Mouse (Mus musculus): ENCODE measurements at regions not wholly inside any gene's neighbourhood (a gene's known extent, or its start where the extent isn't known, plus 50 kb on each side); places are given as distances from the start of the nearest gene placed in this dataset.

DNA sequence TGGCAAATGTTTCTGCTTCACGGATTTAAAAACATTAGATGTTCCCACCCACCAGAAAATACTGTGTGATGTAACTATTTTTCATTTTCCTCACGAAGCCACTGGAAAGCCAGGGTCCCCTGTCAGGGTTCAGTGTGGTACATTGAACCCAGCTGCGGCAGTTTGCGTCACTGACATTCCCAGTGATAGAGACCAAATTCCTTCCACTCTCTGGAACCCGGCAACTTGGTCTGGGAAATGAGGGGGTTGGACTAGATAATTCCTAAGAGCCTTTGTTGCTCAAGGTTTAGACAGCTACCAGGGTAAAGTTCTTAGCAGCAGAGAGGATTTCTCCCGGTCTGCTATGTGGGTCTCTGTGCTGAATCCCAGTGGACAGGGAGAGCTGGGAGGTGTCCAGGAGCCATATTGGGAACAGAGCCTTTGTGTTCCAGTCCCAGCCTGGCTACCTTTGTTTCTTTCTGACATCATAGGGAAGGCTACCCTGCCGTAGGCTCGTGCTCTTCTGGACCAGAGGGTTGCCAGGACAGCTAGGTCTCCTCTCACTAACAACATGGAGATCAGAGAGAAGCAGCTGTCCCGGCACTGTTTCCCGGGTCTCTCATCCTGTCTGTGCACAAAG, 164.5 kb downstream of the Sec61b start:
- whole genome bisulfite sequencing = 44% methylated on average over 10 of the region's 10 CpGs
- Histone ChIP-seq H3K4me2 (replicated peaks) (no peak overlapping the region), H3K9ac (replicated peaks) (no peak overlapping the region)

DNA sequence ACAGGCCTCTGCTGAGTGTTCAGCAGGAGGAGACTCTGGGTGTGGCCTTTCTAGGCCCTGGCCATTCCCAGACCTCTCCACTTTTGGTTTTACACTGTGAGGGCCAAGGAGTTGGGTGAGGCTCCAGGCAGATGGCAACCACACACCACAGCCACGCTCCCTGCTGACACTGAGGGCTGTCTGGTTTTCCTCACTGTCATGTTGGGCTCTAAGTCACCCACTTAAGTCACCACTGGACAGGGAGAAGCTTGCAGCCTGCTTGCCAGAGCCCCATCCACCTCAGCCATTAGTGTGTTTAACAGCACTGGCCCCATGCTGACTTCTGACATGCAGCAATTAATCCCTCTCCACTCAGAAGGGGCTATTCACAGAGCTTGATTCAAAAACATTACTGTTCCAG, 170.6 kb downstream of the Sec61b start:
- H3K9ac ChIP-seq (replicated peaks) = no peak overlapping the region
- WGBS = 73% methylated on average over 1 of the region's 1 CpGs
- no peak overlapping the region for H3K27ac ChIP-seq
- no peaks in the 10 kb centered on the region for H3K9me3 ChIP-seq
- no peaks in the 10 kb centered on the region for H3K36me3 ChIP-seq
- no peak for ATAC-seq
- no peaks in the 10 kb centered on the region for H3K4me1 ChIP-seq (replicated peaks)
- H3K27me3 ChIP-seq = no peaks in the 10 kb centered on the region
- no peak overlapping the region for H3K4me2 ChIP-seq (replicated peaks)
- H3K4me3 ChIP-seq (replicated peaks) = no peak overlapping the region

More for the DNA sequence above, 164.5 kb downstream of the Sec61b start:
- H3K9me3 ChIP-seq = no peaks in the 10 kb centered on the region
- peaks cover 11% of the 10 kb centered on the region for H3K4me1 ChIP-seq (replicated peaks)
- ATAC-seq = peak; percentile 56
- no peaks in the 10 kb centered on the region for H3K36me3 ChIP-seq
- no peaks in the 10 kb centered on the region for H3K27me3 ChIP-seq
- no peak overlapping the region for H3K4me3 ChIP-seq (replicated peaks)
- H3K27ac ChIP-seq = no peak overlapping the region

DNA sequence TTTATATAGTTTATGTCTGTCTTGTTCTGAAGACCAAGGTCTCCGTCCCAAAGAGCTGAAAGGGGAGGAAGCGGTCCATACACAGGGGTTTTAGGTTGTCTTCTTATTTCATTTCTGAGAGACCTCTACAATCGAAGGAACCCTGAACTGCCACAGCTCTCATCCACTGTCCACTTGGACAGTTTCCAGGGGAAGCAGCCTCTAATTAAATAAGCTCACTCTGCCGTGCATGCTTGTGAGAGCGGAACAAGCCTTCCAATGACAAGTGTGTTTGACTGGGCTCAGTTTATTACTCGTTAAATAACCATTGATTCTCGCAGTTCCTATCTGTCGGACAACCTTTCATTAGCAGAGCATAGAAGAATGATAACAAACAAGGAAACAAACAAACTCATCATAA, 174.2 kb downstream of the Sec61b start:
- no peaks in the 10 kb centered on the region for H3K27me3 ChIP-seq
- H3K9me3 ChIP-seq = no peaks in the 10 kb centered on the region
- H3K4me2 ChIP-seq (replicated peaks) = no peak overlapping the region
- ATAC-seq = no peak
- 73% methylated on average over 8 of the region's 8 CpGs for WGBS
- no peak overlapping the region for H3K27ac ChIP-seq
- H3K4me3 ChIP-seq (replicated peaks) = no peak overlapping the region
- no peak overlapping the region for H3K9ac ChIP-seq (replicated peaks)
- peaks cover 8% of the 10 kb centered on the region for H3K4me1 ChIP-seq (replicated peaks)
- no peaks in the 10 kb centered on the region for H3K36me3 ChIP-seq

DNA sequence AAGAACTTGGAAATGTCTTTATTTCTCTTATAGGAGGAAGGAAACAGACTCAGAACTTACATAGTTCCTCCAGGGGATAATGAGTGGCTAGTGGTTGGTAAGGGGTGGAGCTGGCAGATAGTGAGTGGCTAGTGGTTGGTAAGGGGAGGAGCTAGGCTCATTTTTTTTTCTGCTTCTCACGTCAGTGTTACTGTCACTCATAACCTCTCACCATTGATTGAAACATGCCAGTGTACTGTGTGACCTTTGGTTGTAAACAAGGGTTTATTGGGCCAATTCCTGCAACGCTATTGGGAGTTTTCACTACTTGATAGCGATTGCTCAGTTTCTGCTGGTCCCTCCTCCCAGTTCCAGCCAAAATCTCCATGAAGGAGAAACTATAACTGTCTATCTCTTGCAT, 175.5 kb downstream of the Sec61b start:
- H3K4me1 ChIP-seq (replicated peaks) = peaks cover 8% of the 10 kb centered on the region
- ATAC-seq = no peak
- H3K9ac ChIP-seq (replicated peaks) = no peak overlapping the region
- no peaks in the 10 kb centered on the region for H3K9me3 ChIP-seq
- no peak overlapping the region for H3K4me3 ChIP-seq (replicated peaks)
- no peak overlapping the region for H3K4me2 ChIP-seq (replicated peaks)
- 86% methylated on average over 3 of the region's 3 CpGs for WGBS
- no peak overlapping the region for H3K27ac ChIP-seq
- no peaks in the 10 kb centered on the region for H3K36me3 ChIP-seq
- H3K27me3 ChIP-seq = no peaks in the 10 kb centered on the region

DNA sequence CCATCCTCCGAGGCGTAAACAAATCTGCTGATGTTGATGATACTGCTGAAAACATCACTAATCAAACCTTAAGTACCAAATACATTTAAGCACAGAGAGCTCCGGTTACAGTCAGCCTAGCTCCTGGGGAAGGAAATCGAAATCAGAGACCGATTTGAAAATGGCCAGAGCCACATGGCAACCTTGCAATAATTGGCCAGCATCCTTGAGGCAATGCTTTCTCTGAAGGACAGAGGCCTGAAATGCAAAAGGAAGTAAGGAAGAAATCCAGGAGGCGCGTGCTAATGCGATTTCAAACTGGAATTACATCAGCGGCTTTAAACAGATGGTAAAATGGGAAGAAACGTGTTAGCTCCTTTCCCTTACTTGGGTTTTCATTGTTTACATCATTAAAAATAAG, 177.1 kb downstream of the Sec61b start:
- peaks cover 8% of the 10 kb centered on the region for H3K4me1 ChIP-seq (replicated peaks)
- H3K36me3 ChIP-seq = no peaks in the 10 kb centered on the region
- no peak overlapping the region for H3K27ac ChIP-seq
- 89% methylated on average over 10 of the region's 10 CpGs for WGBS
- no peak overlapping the region for H3K9ac ChIP-seq (replicated peaks)
- no peaks in the 10 kb centered on the region for H3K27me3 ChIP-seq
- no peaks in the 10 kb centered on the region for H3K9me3 ChIP-seq
- no peak overlapping the region for H3K4me3 ChIP-seq (replicated peaks)
- no peak for ATAC-seq
- H3K4me2 ChIP-seq (replicated peaks) = no peak overlapping the region

DNA sequence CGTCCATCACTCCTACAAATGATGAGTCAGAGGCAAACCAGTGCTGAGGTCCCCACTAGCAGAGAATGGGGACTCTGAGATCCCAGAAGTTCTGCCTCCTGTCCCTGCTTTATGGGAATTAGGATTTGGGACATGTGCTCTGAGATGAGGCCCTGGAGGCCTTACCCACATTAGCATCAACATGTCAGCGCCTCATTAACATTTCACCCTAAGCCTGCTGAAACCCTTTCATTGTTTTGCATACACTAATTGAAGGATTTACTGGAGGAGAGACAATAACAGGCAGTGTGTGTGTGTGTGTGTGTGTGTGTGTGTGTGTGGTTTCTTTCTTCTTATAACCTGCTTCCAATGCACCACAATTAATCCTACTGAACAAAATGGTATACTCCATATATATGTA, 178.7 kb downstream of the Sec61b start:
- H3K27ac ChIP-seq = no peak overlapping the region
- no peak overlapping the region for H3K9ac ChIP-seq (replicated peaks)
- WGBS = 47% methylated on average over 2 of the region's 2 CpGs
- peaks cover 8% of the 10 kb centered on the region for H3K4me1 ChIP-seq (replicated peaks)
- no peaks in the 10 kb centered on the region for H3K27me3 ChIP-seq
- no peaks in the 10 kb centered on the region for H3K9me3 ChIP-seq
- peak; percentile 82 for ATAC-seq
- H3K4me3 ChIP-seq (replicated peaks) = no peak overlapping the region
- no peak overlapping the region for H3K4me2 ChIP-seq (replicated peaks)
- no peaks in the 10 kb centered on the region for H3K36me3 ChIP-seq

DNA sequence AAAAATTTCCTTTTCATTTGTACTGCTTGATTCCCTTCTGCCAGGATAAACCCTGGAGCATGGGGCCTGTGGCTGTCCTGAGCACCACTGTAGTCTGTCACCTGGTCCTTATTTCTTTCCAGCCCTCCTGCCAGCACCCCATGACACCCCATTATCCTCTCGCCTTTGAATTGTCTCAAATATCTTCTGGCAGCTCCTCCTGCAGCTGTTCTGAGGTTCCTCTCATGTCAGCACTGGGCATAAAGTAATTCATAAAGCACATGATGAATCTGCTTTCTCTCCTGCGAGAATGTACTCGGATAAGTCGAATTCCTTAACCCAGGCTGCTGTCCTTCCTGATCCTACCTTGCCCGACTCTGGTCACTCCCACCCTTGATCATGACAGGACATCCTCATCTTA, 195.1 kb downstream of the Sec61b start:
- H3K4me2 ChIP-seq (replicated peaks) = no peak overlapping the region
- no peaks in the 10 kb centered on the region for H3K27me3 ChIP-seq
- no peaks in the 10 kb centered on the region for H3K36me3 ChIP-seq
- H3K4me1 ChIP-seq (replicated peaks) = no peaks in the 10 kb centered on the region
- no peak for ATAC-seq
- no peaks in the 10 kb centered on the region for H3K9me3 ChIP-seq
- H3K9ac ChIP-seq (replicated peaks) = no peak overlapping the region
- no peak overlapping the region for H3K27ac ChIP-seq
- 85% methylated on average over 5 of the region's 5 CpGs for WGBS
- no peak overlapping the region for H3K4me3 ChIP-seq (replicated peaks)

DNA sequence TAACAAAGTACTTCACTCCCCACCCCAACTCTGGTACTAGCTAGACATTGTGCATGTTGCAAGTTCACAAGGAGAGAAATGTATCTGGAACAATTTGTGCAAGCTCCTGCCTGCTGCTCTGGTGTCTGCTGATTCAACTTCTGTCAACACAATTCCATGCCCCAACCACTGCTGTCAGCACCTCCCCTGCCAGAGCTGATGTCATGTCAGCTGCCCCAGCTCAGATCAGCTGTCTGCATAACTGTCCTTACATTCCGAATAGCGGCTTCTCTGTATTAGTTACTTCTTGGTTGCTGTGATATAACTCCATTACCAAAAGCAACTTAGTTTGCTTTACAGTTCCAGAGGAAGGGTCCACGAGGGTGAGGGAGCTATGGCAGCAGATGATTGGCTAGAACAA, 196.0 kb downstream of the Sec61b start:
- H3K9ac ChIP-seq (replicated peaks) = no peak overlapping the region
- no peak overlapping the region for H3K4me2 ChIP-seq (replicated peaks)
- 75% methylated on average over 3 of the region's 3 CpGs for WGBS
- H3K27ac ChIP-seq = no peak overlapping the region
- no peak overlapping the region for H3K4me3 ChIP-seq (replicated peaks)
- H3K36me3 ChIP-seq = no peaks in the 10 kb centered on the region
- no peak for ATAC-seq
- H3K4me1 ChIP-seq (replicated peaks) = no peaks in the 10 kb centered on the region
- no peaks in the 10 kb centered on the region for H3K9me3 ChIP-seq
- no peaks in the 10 kb centered on the region for H3K27me3 ChIP-seq

DNA sequence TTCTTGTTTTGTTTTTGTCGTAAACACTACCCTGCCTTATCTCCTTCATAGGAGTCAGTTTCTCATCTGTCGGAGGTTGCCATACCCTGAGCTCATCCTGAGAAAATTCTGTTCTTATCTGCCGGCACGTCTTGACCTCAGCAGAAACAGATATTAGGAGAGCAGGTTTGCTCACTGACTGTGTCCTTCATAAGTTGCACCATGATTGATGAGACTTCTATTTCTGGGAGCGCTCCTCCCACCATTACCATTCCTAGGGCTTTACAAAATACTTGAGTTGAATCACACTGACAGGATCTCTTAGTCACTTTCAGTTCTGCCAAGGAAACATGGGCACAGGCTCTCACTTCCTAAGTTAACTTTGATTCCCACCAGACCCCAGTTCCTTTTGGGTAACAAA, 196.9 kb downstream of the Sec61b start:
- H3K4me2 ChIP-seq (replicated peaks) = no peak overlapping the region
- ATAC-seq = no peak
- H3K27ac ChIP-seq = no peak overlapping the region
- WGBS = 97% methylated on average over 5 of the region's 5 CpGs
- no peaks in the 10 kb centered on the region for H3K4me1 ChIP-seq (replicated peaks)
- no peaks in the 10 kb centered on the region for H3K27me3 ChIP-seq
- no peaks in the 10 kb centered on the region for H3K36me3 ChIP-seq
- no peaks in the 10 kb centered on the region for H3K9me3 ChIP-seq
- no peak overlapping the region for H3K9ac ChIP-seq (replicated peaks)
- no peak overlapping the region for H3K4me3 ChIP-seq (replicated peaks)

DNA sequence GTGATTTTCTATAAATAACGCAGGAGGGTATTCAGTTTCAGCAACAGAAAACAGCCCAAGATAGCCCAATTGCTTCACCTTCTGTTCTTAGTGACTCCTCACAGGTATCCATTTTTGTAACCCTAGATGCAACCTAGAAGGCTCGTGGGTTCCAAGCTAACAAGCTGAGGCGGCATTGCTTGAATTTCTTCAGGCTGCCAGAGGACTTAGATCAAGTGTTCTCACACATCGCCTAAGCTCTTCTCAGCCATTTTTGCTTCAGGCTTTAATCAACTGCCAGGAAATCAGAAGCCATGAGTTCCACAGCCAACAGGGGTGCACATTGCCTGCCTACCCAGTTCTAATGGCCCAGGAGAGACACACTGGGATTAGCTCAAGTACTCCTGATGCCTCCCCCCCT, 206.7 kb downstream of the Sec61b start:
- Histone ChIP-seq H3K4me3 (replicated peaks) (no peak overlapping the region), H3K36me3 (no peaks in the 10 kb centered on the region)
- ATAC-seq = no peak

DNA sequence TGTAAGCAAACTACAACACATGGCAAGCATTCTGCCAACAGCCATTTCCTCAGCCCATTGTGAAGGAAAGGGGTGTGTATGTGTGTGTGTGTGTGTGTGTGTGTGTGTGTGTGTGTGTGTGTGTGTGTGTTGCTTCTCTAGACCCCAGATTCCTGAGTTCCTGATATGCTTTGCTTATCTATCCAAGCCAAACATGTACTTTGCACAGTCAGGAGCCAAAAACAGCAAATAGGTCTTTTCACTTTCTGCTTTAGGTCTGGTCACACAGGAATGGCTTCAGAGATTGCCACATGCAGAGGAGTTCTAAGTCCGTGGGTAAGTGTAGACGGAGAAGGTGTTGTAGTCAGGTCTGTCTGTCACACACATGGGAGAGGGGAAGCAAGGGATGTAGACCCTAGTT, 216.7 kb downstream of the Sec61b start:
- Histone ChIP-seq H3K27ac (no peak overlapping the region), H3K27me3 (no peaks in the 10 kb centered on the region), H3K4me2 (replicated peaks) (no peak overlapping the region), H3K4me1 (replicated peaks) (no peaks in the 10 kb centered on the region), H3K9me3 (no peaks in the 10 kb centered on the region), H3K4me3 (replicated peaks) (no peak overlapping the region), H3K36me3 (no peaks in the 10 kb centered on the region), H3K9ac (replicated peaks) (no peak overlapping the region)
- ATAC-seq = no peak
- WGBS = 86% methylated on average over 2 of the region's 2 CpGs

More for the DNA sequence above, 206.7 kb downstream of the Sec61b start:
- H3K27me3 ChIP-seq = no peaks in the 10 kb centered on the region
- no peaks in the 10 kb centered on the region for H3K9me3 ChIP-seq
- no peaks in the 10 kb centered on the region for H3K4me1 ChIP-seq (replicated peaks)
- H3K27ac ChIP-seq = no peak overlapping the region
- 93% methylated on average over 4 of the region's 4 CpGs for WGBS
- no peak overlapping the region for H3K4me2 ChIP-seq (replicated peaks)
- no peak overlapping the region for H3K9ac ChIP-seq (replicated peaks)

DNA sequence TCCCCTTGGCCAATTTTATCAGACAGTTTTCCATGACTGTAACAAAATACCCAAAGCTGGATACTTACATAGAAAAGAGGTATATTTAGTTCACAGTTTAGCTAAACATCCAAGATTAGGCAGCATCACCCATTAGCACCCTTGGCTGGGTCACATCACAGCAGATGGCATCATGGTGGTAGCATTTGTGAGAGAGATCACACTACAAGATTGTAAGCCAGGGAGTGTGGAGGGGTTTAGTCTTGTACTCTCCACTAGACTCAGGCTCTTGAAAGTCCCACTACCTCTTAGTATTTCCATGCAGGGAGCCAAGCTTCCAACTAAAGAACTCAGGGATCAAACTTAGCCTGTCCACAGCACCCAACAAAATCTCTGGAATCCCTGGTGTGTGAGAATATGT, 218.2 kb downstream of the Sec61b start:
- no peak for ATAC-seq
- Histone ChIP-seq H3K9ac (replicated peaks) (no peak overlapping the region), H3K4me1 (replicated peaks) (no peaks in the 10 kb centered on the region), H3K27ac (no peak overlapping the region), H3K9me3 (no peaks in the 10 kb centered on the region), H3K27me3 (no peaks in the 10 kb centered on the region), H3K4me2 (replicated peaks) (no peak overlapping the region), H3K4me3 (replicated peaks) (no peak overlapping the region), H3K36me3 (no peaks in the 10 kb centered on the region)

DNA sequence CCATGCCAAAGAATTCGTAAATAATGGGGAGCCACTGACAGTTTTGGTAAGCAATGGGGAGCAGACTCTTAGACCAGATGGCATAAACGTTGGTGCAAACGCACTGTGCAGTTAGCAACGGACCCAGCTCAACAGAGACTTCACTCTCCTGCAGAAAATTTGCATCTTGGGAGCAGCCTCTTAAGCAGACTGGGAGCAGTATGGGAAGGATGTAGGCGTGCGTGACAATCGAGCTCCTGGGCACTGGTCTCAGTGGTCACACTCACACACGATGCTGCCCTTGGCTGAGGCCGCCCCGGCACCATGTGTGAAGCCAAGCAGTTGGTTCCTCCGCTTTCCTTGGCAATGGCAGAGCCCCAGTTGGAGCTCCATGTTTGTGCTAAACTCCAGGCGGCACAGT, 218.8 kb downstream of the Sec61b start:
- Histone ChIP-seq H3K4me1 (replicated peaks) (0 out of 2 replicates have a peak, but pooled peaks cover under 1% of the 10 kb centered on the region), H3K27ac (no peak overlapping the region), H3K4me3 (replicated peaks) (no peak overlapping the region), H3K4me2 (replicated peaks) (no peak overlapping the region), H3K9ac (replicated peaks) (no peak overlapping the region), H3K27me3 (no peaks in the 10 kb centered on the region), H3K9me3 (no peaks in the 10 kb centered on the region), H3K36me3 (no peaks in the 10 kb centered on the region)
- ATAC-seq = no peak
- WGBS = 86% methylated on average over 12 of the region's 12 CpGs
